Mouse (Mus musculus): ENCODE data around the gene Sbk3. TPM values are rescaled to one million over a fixed set of nuclear protein-coding genes. Genes with fewer than 3 reads are reported as not detected.
A peak's percentile ranks its signal among the peaks of the same experiment; 100 is the strongest.

Sbk3 gene
- total RNA-seq, 4 experiments from 2014 or later: 0.88 to 1.3 (median 1.1) TPM

DNA sequence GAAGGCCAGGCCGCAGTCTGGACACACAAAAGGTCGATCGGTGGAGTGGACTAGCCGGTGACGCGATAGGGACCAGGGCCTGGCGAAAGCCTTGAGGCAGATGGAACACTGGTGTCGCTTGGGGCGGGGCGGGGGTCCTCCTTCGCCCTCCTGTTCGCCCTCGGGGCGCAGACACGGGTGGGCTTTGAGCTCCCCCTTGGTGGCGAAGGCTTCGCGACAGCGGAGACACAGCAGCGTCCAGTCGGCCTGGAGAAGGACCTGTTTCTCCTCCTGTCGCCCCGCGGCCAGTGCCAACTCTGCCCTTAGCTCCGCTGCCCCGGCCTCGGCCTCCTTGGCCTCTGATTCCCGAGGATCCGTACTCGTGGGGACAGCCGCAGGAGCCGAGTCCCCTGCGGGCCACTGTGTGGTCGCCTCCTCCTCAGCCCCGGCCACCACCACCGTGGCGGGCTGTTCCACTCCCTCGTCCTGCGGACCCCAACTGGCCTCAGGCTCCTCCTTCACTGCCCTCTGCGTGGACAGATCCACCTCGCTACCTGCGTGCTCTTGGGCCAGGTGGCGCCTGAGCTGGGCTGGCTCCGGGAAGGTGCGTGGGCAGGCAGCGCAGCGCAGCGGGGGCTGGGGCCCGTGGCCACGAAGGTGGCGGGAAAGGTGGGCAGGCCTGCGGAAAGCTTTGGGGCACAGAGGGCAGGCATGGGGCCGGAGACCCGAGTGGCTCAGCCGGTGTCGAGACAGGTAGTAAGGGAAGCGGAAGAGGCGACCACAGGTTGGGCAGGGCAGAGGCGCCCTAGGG is 23.2 kb upstream of the Sbk3 start:
- peak in 1 of 2 experiments; percentile 12 for DNase-seq (ENCODE audit: low spot score in 2 of 2)

DNA sequence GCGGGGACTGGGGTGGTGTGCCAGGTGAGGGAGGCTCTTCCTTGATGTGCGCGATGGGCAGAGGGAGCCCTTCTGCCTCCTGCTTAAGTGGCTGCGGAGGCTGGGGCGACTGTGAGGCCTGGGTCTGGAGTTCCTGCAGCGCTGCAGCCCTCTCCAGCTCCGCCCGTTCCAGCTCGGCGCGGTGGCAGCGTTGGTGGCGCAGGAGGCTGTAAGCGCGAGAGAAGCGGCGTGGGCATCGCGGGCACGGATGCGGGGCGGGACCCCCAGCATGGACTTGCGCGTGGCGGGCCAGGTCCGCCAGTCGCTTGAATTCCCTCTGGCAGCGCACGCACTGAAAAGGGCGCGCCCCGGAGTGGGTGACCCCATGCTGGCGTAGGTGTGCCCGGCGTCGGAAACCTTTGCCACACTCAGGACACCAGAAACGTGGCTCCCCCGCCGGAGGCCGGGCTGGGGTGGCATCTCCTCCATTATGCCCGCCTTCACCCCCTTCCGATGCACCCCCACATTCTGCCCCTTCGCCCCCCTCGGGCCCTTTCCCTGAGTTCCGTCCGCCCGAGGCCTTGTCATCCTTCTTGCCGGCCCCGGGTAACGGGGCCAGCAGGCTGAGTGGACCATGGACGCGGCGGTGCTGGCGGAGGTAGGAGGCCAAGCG is 22.5 kb upstream of the Sbk3 start:
- DNase-seq (ENCODE audit: low spot score in 2 of 2): peak in 1 of 2 experiments; percentile 23

DNA sequence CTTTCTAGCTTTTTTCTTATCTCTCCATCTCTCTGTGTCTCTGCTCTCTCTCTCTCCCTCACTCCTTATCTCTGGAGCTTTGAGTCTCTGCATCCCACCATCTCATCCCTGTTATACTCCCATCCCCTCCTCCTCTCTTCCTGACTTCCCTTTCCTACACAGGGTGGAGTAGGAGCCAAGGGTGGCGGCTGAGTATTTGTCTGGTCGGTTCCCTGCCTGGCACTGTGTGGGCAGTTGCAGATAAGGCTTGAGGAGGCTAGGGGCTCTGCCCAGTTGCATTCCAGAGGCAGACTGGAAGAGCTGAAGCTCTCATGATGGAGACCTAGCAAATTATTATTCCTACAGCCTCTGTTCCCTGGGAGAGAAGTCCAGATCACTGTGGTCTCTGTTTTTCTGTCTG is 17.3 kb upstream of the Sbk3 start:
- no peak for DNase-seq (ENCODE audit: low spot score in 2 of 2)

DNA sequence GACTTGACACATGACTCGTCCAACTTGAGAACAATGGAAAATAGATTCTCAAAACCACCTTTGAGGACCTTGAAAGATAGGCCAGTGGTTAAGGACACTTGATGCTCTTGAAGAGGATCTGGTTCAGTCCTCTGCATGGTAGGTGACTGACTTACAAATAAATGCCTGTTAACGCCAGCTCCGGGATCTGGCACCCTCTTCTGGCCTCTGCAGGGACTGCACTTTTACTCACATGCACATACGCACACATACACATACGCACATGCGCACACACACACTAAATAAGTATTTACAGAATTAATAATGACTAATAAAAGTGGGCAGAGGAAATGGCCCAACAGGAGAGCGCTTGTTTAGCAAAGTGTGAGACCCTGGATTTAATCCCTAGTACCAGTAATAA is 5.9 kb upstream of the Sbk3 start:
- no peak for DNase-seq (ENCODE audit: low spot score in 2 of 2)

DNA sequence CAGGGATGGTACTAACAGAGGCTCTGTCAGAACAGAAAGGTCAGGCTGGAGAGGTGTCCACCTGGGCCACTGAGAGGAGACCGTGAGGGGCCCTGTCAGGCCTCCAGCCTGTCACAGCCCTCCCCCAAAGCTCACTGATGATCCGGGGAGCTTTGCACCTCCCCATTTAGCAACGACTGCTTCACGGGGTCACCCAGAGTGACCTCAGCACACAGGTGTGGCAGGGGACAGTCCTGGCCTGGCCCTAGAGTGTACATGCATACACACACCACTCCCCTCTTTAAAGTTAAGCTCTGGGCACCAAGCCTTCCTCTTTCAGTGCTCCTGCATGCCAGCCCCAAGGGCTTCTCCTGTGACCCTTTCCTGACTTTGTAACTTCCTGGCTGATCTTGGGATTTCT is 4.5 kb upstream of the Sbk3 start:
- DNase-seq (ENCODE audit: low spot score in 2 of 2): no peak

DNA sequence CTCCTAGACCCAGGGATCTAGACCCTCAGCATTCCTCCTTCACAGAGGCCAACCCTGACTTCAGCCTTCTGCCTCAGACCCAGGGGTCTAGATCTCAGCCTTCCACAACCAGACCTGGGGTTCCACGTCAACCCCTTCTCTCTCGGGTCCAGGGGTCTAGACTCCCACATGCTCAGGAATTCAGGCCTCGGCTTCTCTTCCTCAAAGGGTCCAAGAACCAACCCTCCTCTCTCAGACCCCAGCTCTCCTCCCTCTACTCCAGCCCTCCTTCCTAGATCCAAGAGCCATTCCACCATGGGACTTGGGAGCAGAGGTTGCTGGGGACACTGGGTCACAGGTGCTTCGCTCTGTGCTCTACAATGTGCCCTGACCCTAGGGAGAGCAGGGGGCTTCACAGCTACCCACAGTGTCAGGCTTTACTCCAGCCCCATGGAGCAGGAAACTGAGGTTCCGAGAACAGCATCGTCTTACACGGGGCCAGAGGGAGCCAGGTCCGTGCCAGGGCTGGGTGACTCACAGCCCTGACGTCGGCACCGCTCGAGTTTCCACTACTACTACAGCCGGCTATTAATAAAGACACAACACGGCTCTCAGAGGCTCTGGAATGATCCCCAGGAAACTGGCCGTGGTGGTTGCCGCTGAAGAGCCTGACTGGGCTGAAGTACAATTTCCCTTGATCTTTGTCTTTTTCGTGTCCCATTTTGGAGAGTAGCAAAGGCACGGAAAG is 1.5 kb upstream of the Sbk3 start:
- DNase-seq (ENCODE audit: low spot score in 2 of 2): no peak

DNA sequence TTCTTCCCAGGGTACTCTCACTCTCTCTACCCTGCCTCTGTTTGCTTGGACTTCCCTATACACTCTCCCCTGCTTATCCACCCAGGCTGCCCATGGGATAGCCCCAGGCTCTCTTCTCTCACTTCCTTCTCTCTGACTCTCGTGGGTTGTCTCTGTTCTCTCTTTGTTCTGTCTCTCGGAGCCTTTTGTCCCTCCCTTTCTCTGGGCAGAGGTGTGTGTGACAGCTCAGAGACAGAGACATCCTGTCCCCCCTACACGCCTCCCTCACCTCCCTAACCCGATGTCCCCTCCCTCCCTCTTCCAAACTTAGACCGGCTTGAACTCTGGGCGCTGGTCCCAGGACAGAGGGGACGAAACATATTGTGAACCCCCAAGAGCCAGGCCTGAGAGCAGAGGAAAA is 742 bp upstream of the Sbk3 start:
- DNase-seq (ENCODE audit: low spot score in 2 of 2): no peak

DNA sequence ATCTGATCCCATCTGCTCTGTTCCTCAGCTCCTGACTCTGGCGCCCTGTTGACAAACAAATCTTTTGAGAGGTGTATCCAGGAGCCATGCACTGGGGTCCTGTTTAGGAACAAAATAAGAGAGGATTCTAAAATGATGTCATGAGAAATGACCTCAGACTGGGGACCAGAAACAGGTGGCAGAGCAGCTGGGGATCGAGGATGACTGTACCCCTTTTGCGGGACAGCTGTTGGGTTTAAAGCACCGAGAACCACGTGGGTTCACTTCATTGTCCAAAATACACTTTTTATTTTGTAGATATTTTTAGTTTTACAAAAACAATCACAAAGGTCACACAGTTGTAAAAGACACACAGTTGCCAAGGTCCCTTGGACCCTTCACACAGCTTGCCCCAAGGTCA is 6.0 kb downstream of the Sbk3 start:
- no peak for DNase-seq (ENCODE audit: low spot score in 2 of 2)

DNA sequence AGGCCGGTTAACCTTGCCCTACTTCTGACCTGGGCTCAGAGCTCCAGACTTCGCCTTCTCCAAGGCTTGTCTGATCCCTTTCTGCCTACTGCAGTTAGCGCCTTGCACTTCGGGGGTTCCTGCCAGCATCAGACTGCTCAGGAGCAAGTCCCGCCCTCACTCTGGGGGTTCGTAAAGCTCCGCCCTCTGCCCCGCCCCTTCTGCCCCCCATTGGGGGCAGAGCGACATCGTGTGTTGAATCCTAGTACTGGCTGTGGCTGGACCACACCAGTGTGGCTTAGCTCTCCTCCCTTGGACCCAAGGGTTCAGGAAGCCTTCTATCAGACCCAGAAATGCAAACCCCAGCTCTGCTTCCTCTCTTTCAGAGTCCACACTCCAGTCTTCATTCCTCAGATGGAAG is 6.7 kb downstream of the Sbk3 start, which contains the start of gene Sbk2:
Gene Sbk2, minus strand, starts transcription at position 135 of the 400 bp plus-strand sequence.
- DNase-seq (ENCODE audit: low spot score in 2 of 2): peak; percentile 47 to 51

DNA sequence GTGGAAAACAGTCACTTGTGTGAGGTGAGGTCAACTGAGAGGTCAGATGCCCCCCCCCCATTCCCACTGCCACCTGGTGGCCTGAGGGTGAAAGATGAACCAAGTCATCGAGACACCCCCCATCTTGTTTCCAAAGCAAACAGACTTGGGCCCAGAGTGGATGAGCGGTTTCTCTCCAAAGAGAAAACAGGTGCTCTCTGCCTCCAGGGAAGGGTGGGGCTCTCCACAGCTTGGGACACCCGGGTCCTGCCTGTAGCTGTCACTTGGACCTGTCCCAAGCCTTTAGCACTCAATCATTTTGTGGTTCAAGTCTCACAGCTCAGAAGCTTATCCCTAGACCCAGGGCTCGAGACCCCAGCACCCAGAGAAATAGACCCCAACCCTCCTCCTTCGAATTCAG is 7.4 kb downstream of the Sbk3 start:
- DNase-seq (ENCODE audit: low spot score in 2 of 2): no peak

DNA sequence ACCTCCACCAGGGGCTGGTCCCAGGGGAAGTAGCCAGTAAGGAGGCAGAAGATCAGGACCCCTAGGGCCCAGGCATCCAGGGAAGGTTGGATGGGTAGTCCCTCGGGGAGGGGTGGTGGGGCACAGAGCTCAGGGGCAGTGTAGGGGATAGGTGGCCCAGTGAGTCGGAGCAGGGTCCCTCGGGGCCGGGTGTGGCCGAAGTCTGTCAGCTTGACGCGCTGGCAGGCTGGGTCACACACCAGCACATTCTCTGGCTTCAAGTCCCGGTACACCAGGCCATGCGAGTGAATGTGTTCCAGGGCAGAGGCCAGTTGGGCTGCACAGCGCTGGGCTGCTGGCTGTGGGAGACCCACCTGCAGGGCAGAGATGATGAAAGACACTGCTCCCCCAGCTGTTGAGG is 13.6 kb downstream of the Sbk3 start:
- no peak for DNase-seq (ENCODE audit: low spot score in 2 of 2)

DNA sequence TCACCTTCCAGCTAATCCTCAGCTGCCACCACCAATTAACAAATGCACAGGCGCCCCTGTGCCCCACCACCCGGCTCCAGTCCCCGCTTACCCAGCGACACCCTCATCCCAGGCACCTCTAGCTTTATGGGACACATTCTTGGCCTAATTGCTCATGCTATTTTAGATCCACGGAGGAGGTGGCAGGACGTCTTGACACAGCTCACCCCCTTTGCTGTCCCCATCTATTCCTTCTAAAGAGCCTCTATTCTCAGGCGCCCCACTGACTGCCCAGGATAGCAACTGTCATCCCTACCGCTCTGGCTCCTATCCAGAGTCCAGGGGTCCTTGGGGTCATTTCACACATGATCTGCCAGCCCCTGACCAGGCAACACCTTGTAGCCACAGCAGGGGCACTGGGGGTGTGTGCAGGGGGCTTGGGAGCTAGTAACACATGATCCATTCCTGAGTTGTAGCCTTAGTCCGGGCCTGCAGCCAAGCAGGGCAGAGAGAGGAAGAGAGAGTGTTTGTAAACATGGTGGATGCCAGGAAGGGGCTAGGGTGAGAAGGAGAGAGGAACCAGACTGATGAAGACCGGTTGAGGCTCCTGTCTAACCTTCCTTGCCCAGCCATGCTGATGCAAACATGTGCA is 17.0 kb downstream of the Sbk3 start:
- no peak for DNase-seq (ENCODE audit: low spot score in 2 of 2)

DNA sequence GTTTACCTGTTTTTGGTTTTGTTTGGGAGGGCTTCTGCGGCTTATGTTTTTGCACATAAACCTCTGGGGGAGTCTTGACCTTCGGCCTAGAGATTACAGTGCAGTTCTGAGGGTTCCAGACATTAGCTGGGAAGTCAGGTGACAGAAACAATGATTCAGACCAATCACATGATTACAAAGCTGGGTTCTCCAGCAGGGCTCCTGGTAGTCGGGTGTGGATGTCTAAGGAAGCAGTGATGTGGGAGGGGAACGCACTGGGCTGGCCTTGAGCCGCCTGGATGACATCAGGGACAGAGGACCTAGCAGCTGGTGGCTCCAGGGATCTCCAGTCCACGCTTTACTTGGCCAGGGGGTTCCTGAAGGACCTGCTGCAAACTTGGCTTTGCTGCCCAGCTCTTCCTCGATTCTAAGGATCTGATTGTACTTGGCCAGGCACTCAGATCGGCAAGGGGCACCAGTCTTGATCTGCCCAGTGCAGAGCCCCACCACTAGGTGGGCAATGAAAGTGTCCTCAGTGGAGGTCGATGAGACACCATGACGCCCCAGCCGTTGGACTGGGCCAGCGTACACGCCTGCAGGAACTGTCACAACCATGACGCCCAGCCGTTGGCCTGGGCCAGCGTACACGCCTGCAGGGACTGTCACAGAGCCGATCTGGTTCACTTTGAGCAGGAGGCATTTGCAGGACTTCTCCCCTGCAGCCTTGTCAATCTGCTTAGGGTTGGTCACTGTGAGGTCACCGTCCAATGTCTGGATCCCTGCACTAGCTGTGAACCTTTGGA is 20.2 kb downstream of the Sbk3 start:
- no peak for DNase-seq (ENCODE audit: low spot score in 2 of 2)

DNA sequence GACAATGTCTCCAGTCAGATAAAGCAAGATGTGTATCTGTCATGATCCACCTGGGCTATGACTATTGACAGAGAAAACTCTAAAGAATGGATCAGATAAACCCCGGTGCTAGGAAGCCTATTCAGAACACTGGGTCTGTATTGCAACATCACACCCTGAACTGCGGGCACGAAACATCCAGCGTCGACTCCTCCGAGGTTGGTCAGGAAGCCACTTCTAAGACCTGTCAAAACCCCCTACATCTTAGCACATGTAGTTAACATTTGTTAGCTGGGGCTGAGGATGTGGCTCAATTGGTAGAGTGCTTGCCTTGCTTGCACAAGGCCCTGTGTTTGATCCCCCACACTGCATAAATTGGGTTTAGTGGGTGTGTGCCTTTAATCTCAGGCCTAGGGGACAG is 22.6 kb downstream of the Sbk3 start:
- no peak for DNase-seq (ENCODE audit: low spot score in 2 of 2)

DNA sequence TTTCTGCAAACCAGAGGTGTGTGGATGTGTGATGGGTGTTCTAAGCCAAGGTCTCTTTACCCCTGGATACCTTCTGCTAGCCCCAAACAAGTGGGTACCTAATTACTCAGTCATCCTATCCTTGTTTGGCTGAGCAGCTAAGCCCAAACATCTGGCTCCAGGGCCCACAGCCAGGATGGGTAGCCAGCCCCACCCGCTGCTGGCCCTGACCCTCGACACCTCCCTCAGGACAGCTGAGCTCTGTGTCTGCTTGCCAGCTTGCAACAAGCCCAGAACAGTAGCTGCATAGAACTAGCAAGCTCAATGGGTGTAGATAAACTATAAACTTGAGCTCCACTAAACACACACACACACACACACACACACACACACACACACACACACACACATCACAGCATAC is 23.1 kb downstream of the Sbk3 start:
- no peak for DNase-seq (ENCODE audit: low spot score in 2 of 2)

DNA sequence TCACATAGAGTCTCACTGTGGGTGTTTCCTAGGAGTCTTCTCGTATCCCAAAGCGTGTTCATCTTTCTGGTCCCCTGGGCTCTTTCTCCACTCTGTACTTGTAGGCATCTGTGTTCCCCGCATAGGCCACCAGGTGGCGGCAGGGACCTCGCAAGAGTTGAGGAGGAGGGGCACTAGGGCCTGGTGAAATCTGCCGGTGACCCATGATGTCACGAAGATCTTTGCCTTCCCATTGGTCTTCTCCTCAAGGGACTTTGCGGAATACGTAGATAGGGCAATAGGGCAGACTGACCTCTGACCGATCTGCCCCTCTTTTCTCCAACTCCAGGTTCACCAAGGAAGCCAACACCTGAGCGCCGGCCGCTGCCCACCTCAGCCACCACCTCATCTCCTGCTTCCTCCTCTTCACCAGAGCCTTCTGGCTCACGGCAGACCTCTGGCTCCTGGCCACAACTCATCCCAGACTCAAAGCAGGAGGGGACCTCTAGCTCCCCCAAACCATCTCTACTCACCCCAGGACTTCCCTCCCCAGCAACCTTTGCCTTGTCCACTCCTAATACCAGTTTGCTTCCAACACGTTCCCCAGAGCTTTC is 27.6 kb downstream of the Sbk3 start:
- DNase-seq (ENCODE audit: low spot score in 2 of 2): peak; percentile 88 to 97

DNA sequence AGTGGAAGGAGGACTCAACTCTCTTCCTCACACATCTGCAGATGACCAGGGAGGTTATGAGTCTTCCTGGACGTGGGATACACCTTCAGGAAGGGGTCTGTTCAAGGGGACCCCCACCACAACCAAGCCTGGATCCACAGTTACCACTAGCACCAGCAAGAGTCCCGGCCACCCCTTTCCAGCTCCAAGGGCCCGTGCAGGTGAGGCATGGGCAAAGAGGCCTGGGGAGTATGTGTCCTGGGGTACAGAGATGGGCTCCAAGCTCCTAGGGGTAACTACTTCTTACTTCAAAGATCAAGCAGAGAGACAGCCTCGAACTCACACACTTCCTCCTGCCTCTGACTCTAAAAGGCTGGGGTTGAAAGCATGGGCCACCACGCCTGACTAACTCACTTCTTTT is 28.3 kb downstream of the Sbk3 start:
- no peak for DNase-seq (ENCODE audit: low spot score in 2 of 2)

DNA sequence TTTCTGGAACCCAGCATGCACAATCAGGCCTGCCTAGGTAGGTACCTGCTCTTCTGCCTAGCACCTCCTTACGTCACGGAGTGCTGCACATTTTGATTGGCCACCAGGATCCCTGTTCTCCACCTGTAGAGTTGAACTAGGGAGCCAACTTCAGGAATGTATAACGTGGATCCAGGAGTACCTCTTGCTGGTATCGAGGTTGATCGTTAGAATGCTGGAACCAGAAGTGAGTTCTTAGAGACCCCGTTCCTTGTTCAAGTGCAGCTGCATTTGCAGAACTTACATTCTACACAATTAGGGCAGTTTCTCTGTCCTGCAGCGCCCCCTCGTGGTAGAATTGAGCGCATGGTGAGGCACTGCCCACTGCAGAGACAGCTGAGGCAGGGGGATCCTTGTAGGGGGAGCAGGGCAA is 30.9 kb downstream of the Sbk3 start:
- peak in 1 of 2 experiments; percentile 73 for DNase-seq (ENCODE audit: low spot score in 2 of 2)

DNA sequence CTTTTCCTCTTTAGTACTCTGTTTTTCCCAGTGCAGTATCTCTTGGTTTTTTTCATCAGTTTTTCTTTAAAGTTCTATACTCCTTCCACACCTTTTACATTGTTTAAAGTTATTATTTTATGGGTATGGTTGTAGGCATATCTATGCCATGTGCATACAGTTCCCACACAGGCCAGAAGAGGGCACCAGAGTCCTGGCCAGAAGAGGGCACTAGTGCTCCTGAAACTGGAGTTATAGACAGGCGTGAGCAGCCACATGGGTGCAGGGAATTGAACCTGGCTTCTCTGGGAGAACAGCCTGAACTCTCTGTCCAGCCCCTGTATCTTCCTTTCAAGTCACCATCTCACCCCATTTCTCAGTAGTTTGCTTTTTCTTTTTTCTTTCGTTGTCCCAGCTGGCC is 32.5 kb downstream of the Sbk3 start:
- no peak for DNase-seq (ENCODE audit: low spot score in 2 of 2)

DNA sequence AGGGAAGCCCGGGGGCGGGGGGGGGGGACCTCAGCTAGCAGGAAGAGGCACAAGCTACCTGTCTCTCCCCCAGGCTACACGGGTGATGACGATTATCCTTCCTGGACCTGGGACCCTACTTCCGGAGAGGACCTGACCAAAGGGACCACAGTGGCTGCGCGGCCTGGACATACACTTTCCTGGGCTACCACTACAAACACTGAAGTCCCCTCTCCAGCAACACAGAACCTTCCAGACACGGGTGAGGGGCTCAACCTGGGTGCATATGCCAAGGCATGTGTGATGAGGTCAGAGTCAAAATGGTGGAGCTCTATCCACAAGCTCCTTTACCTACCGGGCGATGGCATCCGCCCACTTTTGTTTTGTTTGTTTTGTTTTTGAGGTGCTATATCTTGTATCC is 33.6 kb downstream of the Sbk3 start:
- DNase-seq (ENCODE audit: low spot score in 2 of 2): no peak

DNA sequence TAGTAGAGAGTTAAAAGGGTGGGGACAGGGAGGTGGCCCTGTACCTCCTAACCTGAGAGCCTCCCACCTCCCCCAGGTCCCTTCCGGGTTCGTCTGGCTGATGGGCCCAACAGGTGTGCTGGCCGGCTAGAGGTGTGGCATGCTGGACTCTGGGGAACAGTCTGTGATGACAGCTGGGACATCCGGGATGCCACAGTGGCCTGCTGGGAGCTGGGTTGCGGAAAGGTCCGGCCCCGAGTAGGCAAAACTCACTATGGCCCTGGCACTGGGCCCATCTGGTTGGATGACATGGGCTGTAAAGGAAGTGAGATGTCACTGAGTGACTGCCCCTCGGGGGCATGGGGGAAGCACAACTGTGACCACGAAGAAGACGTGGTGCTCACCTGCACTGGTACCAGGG is 34.1 kb downstream of the Sbk3 start:
- no peak for DNase-seq (ENCODE audit: low spot score in 2 of 2)

All from left cerebral cortex, adult 8-10 months (tissue).